8 mouse cellular contexts compared by ENCODE assay signal in the genomic region with DNA sequence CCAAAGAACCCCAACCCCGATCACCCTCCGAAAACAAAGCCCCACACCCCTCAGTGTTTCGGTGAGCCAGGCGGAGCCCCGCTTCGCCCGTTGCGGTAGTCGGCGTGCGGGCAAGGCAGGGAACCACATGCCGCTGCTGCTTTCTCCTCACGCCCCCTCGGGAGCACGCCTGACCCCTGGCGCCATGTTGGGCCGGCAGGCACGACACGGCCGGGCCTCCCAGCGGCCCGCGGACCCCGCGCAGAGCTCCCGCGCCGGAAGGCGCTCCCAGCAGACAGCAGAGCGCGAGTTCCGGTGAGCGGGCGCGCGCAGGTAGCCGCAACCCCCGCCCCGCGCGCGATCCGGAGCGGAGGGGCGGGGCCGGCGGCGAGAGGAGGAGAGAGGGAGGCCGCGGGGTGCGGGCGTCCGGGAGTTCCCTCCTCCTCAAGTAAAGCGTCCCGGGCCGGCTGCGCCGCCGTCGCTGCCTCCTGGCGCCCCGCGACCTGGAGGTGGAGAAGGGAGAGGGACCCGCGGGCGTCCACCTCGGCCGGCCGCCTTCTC. TPM values are rescaled to one million over a fixed set of nuclear protein-coding genes. Genes with fewer than 3 reads are reported as not detected.
DNase-seq lines count a peak whose midpoint lies in the region; ATAC-seq and TF ChIP-seq lines count a peak whose summit lies in the region.

A gene (plus strand): TSS at position 371 of the 540 bp plus-strand sequence.

- under 1% methylated on average over 46 of the region's 69 CpGs for WGBS in hindbrain, embryonic 16.5 days

- H3K27ac ChIP-seq in gastrocnemius, adult 2 months = peak within 1 kb of the TSS; percentile 94
- peak within 1 kb of the TSS; percentile 94 for H3K27ac ChIP-seq in hindbrain, embryonic 16.5 days (ENCODE audit: low read depth, low read length)

- H3K4me2 ChIP-seq in hindbrain, embryonic 16.5 days (ENCODE audit: low read length) = peak within 1 kb of the TSS; percentile 89

- peak; percentile 80 for DNase-seq in adipocyte (ENCODE audit: low spot score)
- DNase-seq in cerebellum, postnatal 36 days = peak; percentile 76 to 83
- DNase-seq in gastrocnemius, adult 2 months = peak; percentile 89
- peak; percentile 19 to 90 for DNase-seq in left cerebral cortex, postnatal 10 days (ENCODE audit: extremely low spot score in 1 of 2, low spot score in 2 of 2)
- peak; percentile 65 for DNase-seq in right cerebral cortex, postnatal 14 days
- peak; percentile 80 for DNase-seq in urinary bladder, postnatal 25 days (ENCODE audit: low spot score)

- peak within 1 kb of the TSS; percentile 95 for H3K4me3 ChIP-seq in gastrocnemius, adult 2 months
- H3K4me3 ChIP-seq in hindbrain, embryonic 16.5 days (ENCODE audit: low read length) = peak within 1 kb of the TSS; percentile 97

- no peak for TF ChIP-seq CTCF in gastrocnemius, adult 2 months (IDR thresholded peaks at IDR 0.05)

- H3K36me3 ChIP-seq in hindbrain, embryonic 16.5 days (ENCODE audit: control insufficient read depth, insufficient read depth, low read length) = no peaks in the 10 kb centered on the region

- intact Hi-C loops in gastrocnemius, adult 2 months (cut with DNase I) = no loop called here
- intact Hi-C loops in left cerebral cortex, postnatal 10 days (cut with DNase I) = no loop called here

- H3K9me3 ChIP-seq in hindbrain, embryonic 16.5 days (ENCODE audit: control insufficient read depth, low read length) = no peaks in the 10 kb centered on the region

- peaks cover 2% of the 10 kb centered on the region; the same call in 1 of the 2 replicates for H3K4me1 ChIP-seq in hindbrain, embryonic 16.5 days (ENCODE audit: control insufficient read depth, insufficient read depth, low read depth, low read length)

- H3K9ac ChIP-seq in hindbrain, embryonic 16.5 days (ENCODE audit: low read depth, low read length) = peak within 1 kb of the TSS; percentile 97

- H3K27me3 ChIP-seq in hindbrain, embryonic 16.5 days (replicated peaks; ENCODE audit: control insufficient read depth, insufficient read depth, low read length) = no peaks in the 10 kb centered on the region

- peak; percentile 95 for ATAC-seq in hindbrain, embryonic 16.5 days
- peak; percentile 74 for ATAC-seq in megakaryocyte progenitor cell, adult 5-6 weeks (replicated peaks; ENCODE audit: poor library complexity)

RNA-seq across cellular contexts. Expression of the gene that starts here (rescaled TPM):
- total RNA-seq in gastrocnemius, adult 2 months (2021) = 1 to 10 TPM; 9.1 to 9.8 TPM
- polyA plus RNA-seq in hindbrain, embryonic 16.5 days (2015; fragmentation: Nextera tagmentation; extraction: Ambion mirVana) = 16.9 and 18.1 TPM in 2 replicates
- total RNA-seq in left cerebral cortex, postnatal 10 days (2021) = 10 to 100 TPM; 14.8 to 17.2 TPM
- total RNA-seq in megakaryocyte progenitor cell, adult 5-6 weeks (2015) = 0.27 and 0.85 TPM in 2 replicates
- 0.24 and 0.83 TPM in 2 replicates for total RNA-seq in megakaryocyte progenitor cell, adult 5-6 weeks (2017)

Comparison
In these comparisons a context has a peak if more than half of its experiments do, and no peak if none do; other contexts are left out.
1. Peak in every context shown above with its lines: DNase-seq, ATAC-seq, H3K4me3 ChIP-seq and H3K27ac ChIP-seq.
2. RNA of the gene that starts here (total RNA-seq): 14.8 to 17.2 TPM in left cerebral cortex, postnatal 10 days and 9.1 to 9.8 TPM in gastrocnemius, adult 2 months; 0.24 to 0.85 TPM in megakaryocyte progenitor cell, adult 5-6 weeks; every median in the first group is over 4 times any median in the second.
3. Peak in ATAC-seq in megakaryocyte progenitor cell, adult 5-6 weeks; RNA of the gene not detected or under 1 TPM.